Mouse (Mus musculus): ENCODE measurements around the gene Ankrd55. TPM values are rescaled to one million over a fixed set of nuclear protein-coding genes. Genes with fewer than 3 reads are reported as not detected.

The Ankrd55 gene
- polyA plus RNA-seq, 1 experiment, result 0.18 TPM

- no peak overlapping the region for H3ac ChIP-seq (ENCODE audit: control insufficient read depth, insufficient read length, low read depth)
- no peak overlapping the region for H3K4me3 ChIP-seq (ENCODE audit: insufficient read depth, poor library complexity, severe bottlenecking)
- TF ChIP-seq CTCF (IDR thresholded peaks at IDR 0.05; ENCODE audit: control insufficient read depth, insufficient read depth, insufficient read length) (no peak), MYOD1 (IDR thresholded peaks at IDR 0.05; ENCODE audit: control insufficient read depth, insufficient read length, low read depth) (no peak), FOSL1 (IDR thresholded peaks at IDR 0.05; ENCODE audit: insufficient read depth, low read length, poor library complexity, severe bottlenecking) (no peak), USF1 (IDR thresholded peaks at IDR 0.05; ENCODE audit: low read depth) (no peak), MAX (IDR thresholded peaks at IDR 0.05) (no peak)
- H3K36me3 ChIP-seq (ENCODE audit: control insufficient read depth, insufficient read depth), result no peaks in the 10 kb centered on the region
- no peaks in the 10 kb centered on the region for H3K27me3 ChIP-seq (ENCODE audit: control insufficient read depth, insufficient read depth, insufficient read length)
- H3K79me3 ChIP-seq (ENCODE audit: low read depth), result no peaks in the 10 kb centered on the region
- H3K79me2 ChIP-seq (ENCODE audit: control insufficient read depth, insufficient read depth), result no peaks in the 10 kb centered on the region
Measured at GRCm38 (mm10) chr13:112406618-112407017, 118.4 kb downstream of the Ankrd55 start.

- Histone ChIP-seq H3ac (ENCODE audit: control insufficient read depth, insufficient read length, low read depth) (no peak overlapping the region), H3K27me3 (ENCODE audit: control insufficient read depth, insufficient read depth, insufficient read length) (no peaks in the 10 kb centered on the region), H3K4me3 (ENCODE audit: insufficient read depth, poor library complexity, severe bottlenecking) (no peak overlapping the region), H3K36me3 (ENCODE audit: control insufficient read depth, insufficient read depth) (no peaks in the 10 kb centered on the region), H3K79me3 (ENCODE audit: low read depth) (no peaks in the 10 kb centered on the region), H3K79me2 (ENCODE audit: control insufficient read depth, insufficient read depth) (no peaks in the 10 kb centered on the region)
- TF ChIP-seq MAX (IDR thresholded peaks at IDR 0.05) (no peak), FOSL1 (IDR thresholded peaks at IDR 0.05; ENCODE audit: insufficient read depth, low read length, poor library complexity, severe bottlenecking) (no peak), MYOD1 (IDR thresholded peaks at IDR 0.05; ENCODE audit: control insufficient read depth, insufficient read length, low read depth) (no peak), CTCF (IDR thresholded peaks at IDR 0.05; ENCODE audit: control insufficient read depth, insufficient read depth, insufficient read length) (no peak), USF1 (IDR thresholded peaks at IDR 0.05; ENCODE audit: low read depth) (no peak), MYOG (IDR thresholded peaks at IDR 0.05; ENCODE audit: control insufficient read depth, extremely low read depth, insufficient read length) (no peak)
Measured at GRCm38 (mm10) chr13:112407181-112407700, 119.0 kb downstream of the Ankrd55 start.

DNA sequence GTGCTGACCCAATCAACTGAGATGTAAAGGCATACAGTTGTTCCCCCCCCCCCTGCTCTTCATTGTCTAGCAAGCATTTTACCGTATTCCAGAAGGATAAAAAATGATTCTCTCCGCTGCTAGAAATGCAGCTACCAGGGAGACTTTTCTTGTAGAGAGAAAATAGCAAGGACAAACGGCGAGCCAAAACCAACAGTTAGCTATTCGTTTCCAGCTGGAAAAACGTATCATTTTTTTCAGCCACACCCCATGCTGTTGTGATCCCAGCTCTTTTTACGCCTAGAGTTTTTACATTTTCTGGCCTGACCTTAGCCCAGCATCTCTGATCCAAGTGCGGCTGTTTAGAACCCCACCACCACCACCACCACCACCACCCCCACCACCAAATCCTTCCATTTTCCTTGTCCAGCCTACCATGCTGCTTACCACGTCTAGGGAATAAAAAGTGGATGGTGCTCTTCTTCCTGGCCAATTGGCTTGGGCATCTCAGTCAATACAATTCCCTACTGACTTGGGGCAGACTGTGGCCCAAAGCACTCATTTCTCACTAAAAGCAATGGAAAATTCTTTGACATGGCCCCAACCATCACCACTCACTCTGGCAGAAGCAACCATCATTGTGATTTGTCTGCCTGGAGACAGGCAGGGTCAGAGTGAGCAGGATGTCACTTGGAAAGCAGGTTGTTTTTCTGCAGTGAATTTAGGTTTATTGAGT is 119.7 kb downstream of the Ankrd55 start:
- Histone ChIP-seq H3K4me3 (ENCODE audit: insufficient read depth, poor library complexity, severe bottlenecking) (no peak overlapping the region), H3ac (ENCODE audit: control insufficient read depth, insufficient read length, low read depth) (no peak overlapping the region), H3K36me3 (ENCODE audit: control insufficient read depth, insufficient read depth) (no peaks in the 10 kb centered on the region), H3K27me3 (ENCODE audit: control insufficient read depth, insufficient read depth, insufficient read length) (no peaks in the 10 kb centered on the region), H3K79me2 (ENCODE audit: control insufficient read depth, insufficient read depth) (no peaks in the 10 kb centered on the region), H3K79me3 (ENCODE audit: low read depth) (no peaks in the 10 kb centered on the region)
- no peak for TF ChIP-seq MYOG (IDR thresholded peaks at IDR 0.05; ENCODE audit: control insufficient read depth, extremely low read depth, insufficient read length)
- no peak for TF ChIP-seq CEBPB (IDR thresholded peaks at IDR 0.05; ENCODE audit: low read depth)

- Histone ChIP-seq H3K36me3 (ENCODE audit: control insufficient read depth, insufficient read depth) (no peaks in the 10 kb centered on the region), H3K79me2 (ENCODE audit: control insufficient read depth, insufficient read depth) (no peaks in the 10 kb centered on the region), H3K4me3 (ENCODE audit: insufficient read depth, poor library complexity, severe bottlenecking) (no peak overlapping the region), H3K27me3 (ENCODE audit: control insufficient read depth, insufficient read depth, insufficient read length) (no peaks in the 10 kb centered on the region), H3ac (ENCODE audit: control insufficient read depth, insufficient read length, low read depth) (no peak overlapping the region), H3K79me3 (ENCODE audit: low read depth) (no peaks in the 10 kb centered on the region)
- TF ChIP-seq USF1 (IDR thresholded peaks at IDR 0.05; ENCODE audit: low read depth) (no peak), CEBPB (IDR thresholded peaks at IDR 0.05; ENCODE audit: low read depth) (no peak), CTCF (IDR thresholded peaks at IDR 0.05; ENCODE audit: control insufficient read depth, insufficient read depth, insufficient read length) (no peak)
Measured at GRCm38 (mm10) chr13:112408701-112409100, 120.5 kb downstream of the Ankrd55 start.

DNA sequence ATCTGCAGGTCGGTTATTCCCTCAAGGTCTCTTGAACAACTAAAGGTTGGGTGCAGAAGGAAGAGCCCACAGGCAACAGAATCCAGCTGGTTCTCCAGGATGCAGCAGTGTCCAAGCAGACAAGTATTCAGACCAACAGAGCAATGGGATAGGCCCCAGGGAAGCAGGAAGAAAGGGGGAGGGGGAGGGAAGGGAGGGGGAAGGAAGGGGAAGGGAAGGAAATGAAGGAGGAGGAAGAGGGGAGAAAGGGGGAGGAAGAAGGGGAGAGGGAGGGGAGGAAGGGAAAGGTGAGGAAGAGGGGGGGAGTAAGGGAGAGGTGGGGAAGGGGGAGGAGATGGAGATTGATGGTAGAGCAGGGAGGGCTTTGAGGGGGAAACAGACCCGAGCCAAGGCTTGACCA is 121.1 kb downstream of the Ankrd55 start:
- Histone ChIP-seq H3K27me3 (ENCODE audit: control insufficient read depth, insufficient read depth, insufficient read length) (no peaks in the 10 kb centered on the region), H3K4me3 (ENCODE audit: insufficient read depth, poor library complexity, severe bottlenecking) (no peak overlapping the region), H3ac (ENCODE audit: control insufficient read depth, insufficient read length, low read depth) (no peak overlapping the region), H3K79me2 (ENCODE audit: control insufficient read depth, insufficient read depth) (no peaks in the 10 kb centered on the region), H3K79me3 (ENCODE audit: low read depth) (no peaks in the 10 kb centered on the region), H3K36me3 (ENCODE audit: control insufficient read depth, insufficient read depth) (no peaks in the 10 kb centered on the region)
- TF ChIP-seq MAX (IDR thresholded peaks at IDR 0.05), result no peak

- H3K79me2 ChIP-seq (ENCODE audit: control insufficient read depth, insufficient read depth), result no peaks in the 10 kb centered on the region
- TF ChIP-seq MYOD1 (IDR thresholded peaks at IDR 0.05; ENCODE audit: control insufficient read depth, insufficient read length, low read depth) (no peak), MYOG (IDR thresholded peaks at IDR 0.05; ENCODE audit: control insufficient read depth, extremely low read depth, insufficient read length) (no peak), CTCF (IDR thresholded peaks at IDR 0.05; ENCODE audit: control insufficient read depth, insufficient read depth, insufficient read length) (no peak), USF1 (IDR thresholded peaks at IDR 0.05; ENCODE audit: low read depth) (no peak), FOSL1 (IDR thresholded peaks at IDR 0.05; ENCODE audit: insufficient read depth, low read length, poor library complexity, severe bottlenecking) (no peak), CEBPB (IDR thresholded peaks at IDR 0.05; ENCODE audit: low read depth) (no peak), MAX (IDR thresholded peaks at IDR 0.05) (no peak)
- no peak overlapping the region for H3ac ChIP-seq (ENCODE audit: control insufficient read depth, insufficient read length, low read depth)
- no peak overlapping the region for H3K4me3 ChIP-seq (ENCODE audit: insufficient read depth, poor library complexity, severe bottlenecking)
- H3K79me3 ChIP-seq (ENCODE audit: low read depth), result no peaks in the 10 kb centered on the region
- no peaks in the 10 kb centered on the region for H3K27me3 ChIP-seq (ENCODE audit: control insufficient read depth, insufficient read depth, insufficient read length)
- no peaks in the 10 kb centered on the region for H3K36me3 ChIP-seq (ENCODE audit: control insufficient read depth, insufficient read depth)
Measured at GRCm38 (mm10) chr13:112409851-112410250, 121.6 kb downstream of the Ankrd55 start.
